Mouse (Mus musculus): Measurements from ENCODE around the gene Dlk2. TPM values are rescaled to one million over a fixed set of nuclear protein-coding genes. Genes with fewer than 3 reads are reported as not detected.

Gene Dlk2
- polyA plus RNA-seq (2014; fragmentation: Illumina TruSeq; extraction: RNeasy Lipid Tissue Mini Kit (QIAGEN cat#74804); ENCODE audit: low replicate concordance): not detected

GRCm38 (mm10) chr17:46297364-46298219 is at the start of gene Dlk2:
TSS of gene Dlk2 (plus strand) at chr17:46297421.

GRCm38 (mm10) chr17:46247512-46248188 is 49.6 kb upstream of the Dlk2 start, which contains the start of the genes Polr1c and Yipf3:
TSS of gene Polr1c (minus strand) at chr17:46248054.
TSS of gene Yipf3 (plus strand) at chr17:46248080.

GRCm38 (mm10) chr17:46253452-46254084 is 43.7 kb upstream of the Dlk2 start, which contains the start of gene Lrrc73:
TSS of gene Lrrc73 (plus strand) at chr17:46253531.

GRCm38 (mm10) chr17:46282483-46283123 is 14.6 kb upstream of the Dlk2 start, which contains the start of gene Tjap1:
TSS of gene Tjap1 (minus strand) at chr17:46283026.

GRCm38 (mm10) chr17:46327906-46328534 is 30.8 kb downstream of the Dlk2 start, which contains the start of gene Abcc10:
TSS of gene Abcc10 (minus strand) at chr17:46328352.

Other genes with a start within 250 kb of the Dlk2 start
- gene Mrps18a, start 186.4 kb upstream of the Dlk2 start, polyA plus RNA-seq (2014; fragmentation: Illumina TruSeq; extraction: RNeasy Lipid Tissue Mini Kit (QIAGEN cat#74804); ENCODE audit: low replicate concordance): 5.6 TPM
- gene Rsph9, start 153.2 kb upstream of the Dlk2 start, polyA plus RNA-seq (2014; fragmentation: Illumina TruSeq; extraction: RNeasy Lipid Tissue Mini Kit (QIAGEN cat#74804); ENCODE audit: low replicate concordance): not detected
- gene Mad2l1bp, start 143.9 kb upstream of the Dlk2 start, polyA plus RNA-seq (2014; fragmentation: Illumina TruSeq; extraction: RNeasy Lipid Tissue Mini Kit (QIAGEN cat#74804); ENCODE audit: low replicate concordance): 1.0 TPM
- gene Gtpbp2, start 136.4 kb upstream of the Dlk2 start, polyA plus RNA-seq (2014; fragmentation: Illumina TruSeq; extraction: RNeasy Lipid Tissue Mini Kit (QIAGEN cat#74804); ENCODE audit: low replicate concordance): 19.8 TPM
- 2.8 TPM for gene Polh, start 94.8 kb upstream of the Dlk2 start, polyA plus RNA-seq (2014; fragmentation: Illumina TruSeq; extraction: RNeasy Lipid Tissue Mini Kit (QIAGEN cat#74804); ENCODE audit: low replicate concordance)
- 5.9 TPM for gene Xpo5, start 94.6 kb upstream of the Dlk2 start, polyA plus RNA-seq (2014; fragmentation: Illumina TruSeq; extraction: RNeasy Lipid Tissue Mini Kit (QIAGEN cat#74804); ENCODE audit: low replicate concordance)
- 1.6 TPM for gene Polr1c, start 49.4 kb upstream of the Dlk2 start, polyA plus RNA-seq (2014; fragmentation: Illumina TruSeq; extraction: RNeasy Lipid Tissue Mini Kit (QIAGEN cat#74804); ENCODE audit: low replicate concordance)
- gene Yipf3, start 49.3 kb upstream of the Dlk2 start, polyA plus RNA-seq (2014; fragmentation: Illumina TruSeq; extraction: RNeasy Lipid Tissue Mini Kit (QIAGEN cat#74804); ENCODE audit: low replicate concordance): 0.93 TPM
- gene Lrrc73, start 43.9 kb upstream of the Dlk2 start, polyA plus RNA-seq (2014; fragmentation: Illumina TruSeq; extraction: RNeasy Lipid Tissue Mini Kit (QIAGEN cat#74804); ENCODE audit: low replicate concordance): not detected
- 0.33 TPM for gene Tjap1, start 14.4 kb upstream of the Dlk2 start, polyA plus RNA-seq (2014; fragmentation: Illumina TruSeq; extraction: RNeasy Lipid Tissue Mini Kit (QIAGEN cat#74804); ENCODE audit: low replicate concordance)
- 0.67 TPM for gene Abcc10, start 30.9 kb downstream of the Dlk2 start, polyA plus RNA-seq (2014; fragmentation: Illumina TruSeq; extraction: RNeasy Lipid Tissue Mini Kit (QIAGEN cat#74804); ENCODE audit: low replicate concordance)
- gene Zfp318, start 86.3 kb downstream of the Dlk2 start, polyA plus RNA-seq (2014; fragmentation: Illumina TruSeq; extraction: RNeasy Lipid Tissue Mini Kit (QIAGEN cat#74804); ENCODE audit: low replicate concordance): 14.6 TPM
- gene Crip3, start 131.5 kb downstream of the Dlk2 start, polyA plus RNA-seq (2014; fragmentation: Illumina TruSeq; extraction: RNeasy Lipid Tissue Mini Kit (QIAGEN cat#74804); ENCODE audit: low replicate concordance): not detected
- not detected for gene Slc22a7, start 141.0 kb downstream of the Dlk2 start, polyA plus RNA-seq (2014; fragmentation: Illumina TruSeq; extraction: RNeasy Lipid Tissue Mini Kit (QIAGEN cat#74804); ENCODE audit: low replicate concordance)
- not detected for gene Ttbk1, start 190.3 kb downstream of the Dlk2 start, polyA plus RNA-seq (2014; fragmentation: Illumina TruSeq; extraction: RNeasy Lipid Tissue Mini Kit (QIAGEN cat#74804); ENCODE audit: low replicate concordance)
- 2.1 TPM for gene Dnph1, start 199.3 kb downstream of the Dlk2 start, polyA plus RNA-seq (2014; fragmentation: Illumina TruSeq; extraction: RNeasy Lipid Tissue Mini Kit (QIAGEN cat#74804); ENCODE audit: low replicate concordance)
- gene Cul9, start 249.0 kb downstream of the Dlk2 start, polyA plus RNA-seq (2014; fragmentation: Illumina TruSeq; extraction: RNeasy Lipid Tissue Mini Kit (QIAGEN cat#74804); ENCODE audit: low replicate concordance): not detected